Mouse (Mus musculus): Measurements from ENCODE around the gene Nemp2.
"Not testable (repeated sequence)": the region's sequence is repeated elsewhere in the genome, so short reads cannot be mapped to it uniquely, and the experiment has no call there.

Gene Nemp2

GRCm38 (mm10) chr1:52653366-52653765, 22.9 kb downstream of the Nemp2 start:
- no peak for DNase-seq (ENCODE audit: extremely low spot score, low read depth, low spot score)

- no peak for DNase-seq (ENCODE audit: extremely low spot score, low read depth, low spot score)
Measured at GRCm38 (mm10) chr1:52655153-52655552, 24.6 kb downstream of the Nemp2 start.

DNA sequence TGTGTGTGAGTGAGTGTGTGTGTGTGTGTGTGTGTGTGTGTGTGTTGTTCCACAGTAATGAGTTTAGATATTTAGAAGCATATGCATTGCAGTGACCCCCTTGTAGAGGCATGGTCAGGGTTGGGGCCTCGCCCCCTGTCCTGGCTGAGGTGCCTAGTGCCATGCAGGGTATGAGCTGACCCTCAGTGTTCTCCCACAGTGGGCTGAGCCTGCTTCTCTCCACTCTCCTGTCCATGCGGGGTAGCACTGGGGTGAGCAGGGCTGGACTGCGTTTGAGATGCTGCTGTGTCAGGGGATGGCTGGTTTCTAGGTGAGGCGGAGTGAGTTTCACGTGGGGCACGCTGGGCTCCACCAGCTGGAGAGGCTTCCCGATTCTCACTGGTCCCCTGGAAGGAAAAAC, 27.7 kb downstream of the Nemp2 start:
- DNase-seq (ENCODE audit: extremely low spot score, low read depth, low spot score): no peak

- no peak for DNase-seq (ENCODE audit: extremely low spot score, low read depth, low spot score)
Measured at GRCm38 (mm10) chr1:52660278-52660677, 29.8 kb downstream of the Nemp2 start.

GRCm38 (mm10) chr1:52660765-52661164, 30.3 kb downstream of the Nemp2 start:
- no peak for DNase-seq (ENCODE audit: extremely low spot score, low read depth, low spot score)

DNA sequence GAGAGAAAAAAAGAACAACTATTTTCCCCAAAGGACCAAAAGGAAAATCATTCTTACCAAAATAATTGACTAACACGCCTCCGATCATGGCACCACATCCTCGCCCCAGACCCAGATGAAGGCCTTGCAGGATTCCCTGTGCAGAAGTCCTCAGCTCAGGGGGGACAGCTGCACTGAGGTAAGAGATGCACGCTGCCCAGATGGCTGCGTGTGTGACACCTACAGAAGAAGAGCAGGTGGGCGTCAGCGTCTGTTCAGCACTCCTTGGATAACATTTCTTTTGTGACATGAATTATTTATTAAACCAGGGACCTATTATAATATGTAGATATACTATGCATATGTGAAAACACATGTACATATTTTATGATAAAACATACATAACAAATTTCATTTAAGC, 32.7 kb downstream of the Nemp2 start:
- no peak for DNase-seq (ENCODE audit: extremely low spot score, low read depth, low spot score)

- no peak for DNase-seq (ENCODE audit: extremely low spot score, low read depth, low spot score)
Measured at GRCm38 (mm10) chr1:52668743-52669323, 38.3 kb downstream of the Nemp2 start.

GRCm38 (mm10) chr1:52669931-52670330, 39.4 kb downstream of the Nemp2 start:
- no peak for DNase-seq (ENCODE audit: extremely low spot score, low read depth, low spot score)

- no peak for DNase-seq (ENCODE audit: extremely low spot score, low read depth, low spot score)
Measured at GRCm38 (mm10) chr1:52675561-52676551, 45.4 kb downstream of the Nemp2 start.

DNA sequence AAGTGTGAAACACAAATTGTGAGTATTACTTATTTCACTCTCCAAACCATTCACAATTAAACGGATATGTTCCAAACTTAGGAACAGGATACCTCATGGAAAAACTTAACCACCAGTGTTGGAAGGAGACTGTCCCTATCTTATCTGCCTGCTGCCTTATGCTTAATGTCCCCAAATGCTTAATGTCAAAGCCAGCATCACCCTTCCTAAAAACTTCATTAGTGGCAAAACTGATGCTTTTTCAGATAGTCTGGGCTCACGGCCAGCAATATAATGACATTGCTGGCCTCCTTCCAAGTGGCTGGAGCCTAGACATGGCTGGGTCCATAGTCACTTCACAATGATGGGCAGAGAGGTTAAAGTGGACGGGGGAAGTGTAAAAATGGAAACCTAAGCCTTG, 46.1 kb downstream of the Nemp2 start:
- no peak for DNase-seq (ENCODE audit: extremely low spot score, low read depth, low spot score)

- no peak for DNase-seq (ENCODE audit: extremely low spot score, low read depth, low spot score)
Measured at GRCm38 (mm10) chr1:52683550-52683949, 53.0 kb downstream of the Nemp2 start.

- no peak for DNase-seq (ENCODE audit: extremely low spot score, low read depth, low spot score)
Measured at GRCm38 (mm10) chr1:52687636-52688035, 57.1 kb downstream of the Nemp2 start.

DNA sequence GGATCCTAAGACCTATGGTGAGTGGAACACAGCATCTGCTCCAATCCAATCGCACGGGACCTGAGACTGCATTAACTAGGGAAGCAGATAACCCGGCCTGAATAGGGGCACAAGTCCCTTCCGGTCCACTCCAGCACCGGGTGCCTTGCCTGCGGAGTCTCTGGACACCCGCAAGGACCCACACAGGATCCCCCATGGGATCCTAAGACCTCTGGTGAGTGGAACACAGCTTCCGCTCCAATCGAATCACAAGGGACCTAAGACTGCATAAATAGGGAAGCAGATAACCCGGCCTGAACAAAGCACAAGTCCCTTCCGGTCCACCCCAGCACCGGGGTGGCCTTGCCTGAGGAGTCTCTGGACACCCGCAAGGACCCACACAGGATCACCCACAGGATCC, 64.0 kb downstream of the Nemp2 start:
- not testable (repeated sequence) for DNase-seq (ENCODE audit: extremely low spot score, low read depth, low spot score)
